Mouse (Mus musculus): ENCODE measurements around the gene Bcl2l1. TPM values are rescaled to one million over a fixed set of nuclear protein-coding genes. Genes with fewer than 3 reads are reported as not detected.

Bcl2l1 gene
- total and polyA plus RNA-seq, 3 experiments = 21.3 to 80.3 (median 34.5) TPM

DNA sequence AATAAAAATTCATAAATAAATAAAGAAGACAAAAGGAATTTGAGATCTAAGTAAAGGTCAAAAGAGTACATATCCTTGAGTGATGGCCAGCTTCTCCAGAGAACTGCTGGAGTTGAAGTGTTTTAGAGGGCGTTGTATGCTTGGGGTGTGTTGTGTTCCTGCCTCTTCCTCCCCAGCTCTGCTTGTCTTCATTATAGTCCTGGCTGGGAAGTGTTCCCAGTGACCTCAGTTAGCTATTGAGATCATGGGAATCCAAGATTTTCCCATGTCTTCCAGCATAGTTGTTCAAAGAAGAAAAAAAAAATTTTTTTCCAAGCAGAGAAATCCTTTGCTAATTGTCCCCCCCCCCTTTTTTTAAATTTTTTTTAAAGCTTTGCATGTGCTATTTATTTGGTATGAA lies 30.4 kb upstream of the Bcl2l1 start:
- H3K4me2 ChIP-seq (ENCODE audit: insufficient read depth, low read depth, poor library complexity, severe bottlenecking) = no peak overlapping the region
- TF ChIP-seq SMC3 (IDR thresholded peaks at IDR 0.05; ENCODE audit: low read depth, low read length) = no peak
- TF ChIP-seq TBP (conservative IDR thresholded peaks at IDR 0.05; ENCODE audit: low read depth, low read length) = no peak
- no peak for TF ChIP-seq BHLHE40 (IDR thresholded peaks at IDR 0.05; ENCODE audit: low read depth, low read length)
- no peak for TF ChIP-seq E2F4 (IDR thresholded peaks at IDR 0.05; ENCODE audit: insufficient replicate concordance, low read depth, low read length)
- no peak for TF ChIP-seq UBTF (IDR thresholded peaks at IDR 0.05; ENCODE audit: low read depth, low read length)
- TF ChIP-seq MXI1 (IDR thresholded peaks at IDR 0.05; ENCODE audit: low read depth, low read length) = no peak
- TF ChIP-seq MEF2A (IDR thresholded peaks at IDR 0.05; ENCODE audit: borderline replicate concordance, low read depth, low read length) = no peak
- TF ChIP-seq CTCF (conservative IDR thresholded peaks at IDR 0.05 in 1 of 2, IDR thresholded peaks at IDR 0.05 in 1 of 2; ENCODE audit: low read depth in 2 of 2, low read length in 2 of 2) = no peak
- no peak for TF ChIP-seq TCF12 (IDR thresholded peaks at IDR 0.05; ENCODE audit: low read depth, low read length)
- TF ChIP-seq CHD2 (IDR thresholded peaks at IDR 0.05; ENCODE audit: low read length) = no peak
- no peak for TF ChIP-seq NELFE (IDR thresholded peaks at IDR 0.05; ENCODE audit: low read depth, low read length)
- TF ChIP-seq GABPA (IDR thresholded peaks at IDR 0.05; ENCODE audit: insufficient replicate concordance, low read depth, low read length) = no peak
- no peak for TF ChIP-seq JUN (IDR thresholded peaks at IDR 0.05; ENCODE audit: insufficient read depth, low read depth, low read length)
- no peak for TF ChIP-seq KAT2A (IDR thresholded peaks at IDR 0.05; ENCODE audit: insufficient replicate concordance, low read length)
- TF ChIP-seq IRF4 (IDR thresholded peaks at IDR 0.05; ENCODE audit: low read depth, low read length) = no peak
- H3K79me2 ChIP-seq (replicated peaks; ENCODE audit: control insufficient read depth, extremely low read depth, insufficient read depth, poor library complexity, severe bottlenecking) = peaks cover 18% of the 10 kb centered on the region
- no peak for DNase-seq (ENCODE audit: extremely low read depth)
- H3K4me1 ChIP-seq (ENCODE audit: control insufficient read depth in 1 of 2, insufficient read depth in 2 of 2) = peaks cover 0 to 7% of the 10 kb centered on the region in 2 experiments; a peak in 1 of 4 replicates
- dilution Hi-C loops (cut with MboI; ENCODE audit: extremely low pct_ligation_motif_present, extremely low pct_unique_long_range_greater_than_20kb, low sequenced_read_pairs) = no loop called here
- H3K9me3 ChIP-seq (replicated peaks; ENCODE audit: low read length) = no peaks in the 10 kb centered on the region
- H3K4me3 ChIP-seq (replicated peaks in 1 of 3; ENCODE audit: low read depth in 2 of 3, low read length in 2 of 3, poor library complexity in 1 of 3) = no peak overlapping the region
- in situ Hi-C loops (cut with MboI; ENCODE audit: low pct_ligation_motif_present, low pct_unique_long_range_greater_than_20kb, low sequenced_read_pairs) = loop anchor here (5.0 kb wide), 1 partner anchor 35 kb away; no protein-coding TSS in a partner anchor
- no peak overlapping the region for H3K9ac ChIP-seq (ENCODE audit: insufficient read depth, low read depth)
- H3K27ac ChIP-seq (ENCODE audit: insufficient read depth, low read depth) = no peak overlapping the region
- no peaks in the 10 kb centered on the region for H3K27me3 ChIP-seq (replicated peaks)
- peaks cover 39 to 82% of the 10 kb centered on the region in 2 experiments for H3K36me3 ChIP-seq (replicated peaks in 1 of 2; ENCODE audit: control insufficient read depth in 1 of 2, insufficient read depth in 1 of 2, low read length in 1 of 2)

DNA sequence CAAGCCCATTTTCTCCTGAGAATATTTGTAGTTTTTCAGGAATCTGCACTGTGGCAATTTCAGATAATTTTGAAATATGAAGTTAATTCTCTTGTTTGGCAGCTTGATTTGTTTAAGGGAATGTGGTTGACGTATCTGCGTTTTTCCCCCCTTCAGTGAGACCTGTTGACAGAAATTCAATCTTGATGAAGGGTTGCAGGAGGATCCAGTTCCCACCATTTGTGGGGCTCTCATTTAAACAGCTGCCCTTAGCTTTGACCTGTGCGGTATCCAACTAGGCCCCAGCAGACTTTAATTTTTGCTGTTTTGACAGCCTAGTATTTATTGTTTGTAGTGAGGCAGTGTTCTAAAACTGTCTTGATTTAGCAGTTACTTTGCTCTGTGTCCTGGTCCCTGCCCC lies 28.0 kb upstream of the Bcl2l1 start:
- Histone ChIP-seq H3K27ac (ENCODE audit: insufficient read depth, low read depth) (no peak overlapping the region), H3K9me3 (replicated peaks; ENCODE audit: low read length) (no peaks in the 10 kb centered on the region), H3K9ac (ENCODE audit: insufficient read depth, low read depth) (no peak overlapping the region), H3K4me3 (replicated peaks in 1 of 3; ENCODE audit: low read depth in 2 of 3, low read length in 2 of 3, poor library complexity in 1 of 3) (no peak overlapping the region), H3K36me3 (replicated peaks in 1 of 2; ENCODE audit: control insufficient read depth in 1 of 2, insufficient read depth in 1 of 2, low read length in 1 of 2) (peaks cover 45 to 82% of the 10 kb centered on the region in 2 experiments), H3K27me3 (replicated peaks) (no peaks in the 10 kb centered on the region), H3K79me2 (replicated peaks; ENCODE audit: control insufficient read depth, extremely low read depth, insufficient read depth, poor library complexity, severe bottlenecking) (peaks cover 15% of the 10 kb centered on the region), H3K4me1 (ENCODE audit: control insufficient read depth in 1 of 2, insufficient read depth in 2 of 2) (no peaks in the 10 kb centered on the region; a peak in 1 of 4 replicates), H3K4me2 (ENCODE audit: insufficient read depth, low read depth, poor library complexity, severe bottlenecking) (no peak overlapping the region)
- dilution Hi-C loops (cut with MboI; ENCODE audit: extremely low pct_ligation_motif_present, extremely low pct_unique_long_range_greater_than_20kb, low sequenced_read_pairs) = no loop called here
- in situ Hi-C loops (cut with MboI; ENCODE audit: low pct_ligation_motif_present, low pct_unique_long_range_greater_than_20kb, low sequenced_read_pairs) = no loop called here
- TF ChIP-seq MAZ (IDR thresholded peaks at IDR 0.05; ENCODE audit: low read depth, low read length) (no peak), SIN3A (IDR thresholded peaks at IDR 0.05; ENCODE audit: low read length) (no peak), ETS1 (conservative IDR thresholded peaks at IDR 0.05; ENCODE audit: low read depth, low read length) (no peak), ZC3H11A (IDR thresholded peaks at IDR 0.05; ENCODE audit: low read depth, low read length) (no peak), KAT2A (IDR thresholded peaks at IDR 0.05; ENCODE audit: insufficient replicate concordance, low read length) (no peak), RCOR1 (conservative IDR thresholded peaks at IDR 0.05; ENCODE audit: low read depth, low read length) (no peak), UBTF (IDR thresholded peaks at IDR 0.05; ENCODE audit: low read depth, low read length) (no peak)
- DNase-seq (ENCODE audit: extremely low read depth) = no peak

Measured in CH12.LX (cell line).